Mouse (Mus musculus): ENCODE measurements at regions not wholly inside any gene's neighbourhood (a gene's known extent, or its start where the extent isn't known, plus 50 kb on each side); places are given as distances from the start of the nearest gene placed in this dataset.
A peak's percentile ranks its signal among the peaks of the same experiment; 100 is the strongest.

DNA sequence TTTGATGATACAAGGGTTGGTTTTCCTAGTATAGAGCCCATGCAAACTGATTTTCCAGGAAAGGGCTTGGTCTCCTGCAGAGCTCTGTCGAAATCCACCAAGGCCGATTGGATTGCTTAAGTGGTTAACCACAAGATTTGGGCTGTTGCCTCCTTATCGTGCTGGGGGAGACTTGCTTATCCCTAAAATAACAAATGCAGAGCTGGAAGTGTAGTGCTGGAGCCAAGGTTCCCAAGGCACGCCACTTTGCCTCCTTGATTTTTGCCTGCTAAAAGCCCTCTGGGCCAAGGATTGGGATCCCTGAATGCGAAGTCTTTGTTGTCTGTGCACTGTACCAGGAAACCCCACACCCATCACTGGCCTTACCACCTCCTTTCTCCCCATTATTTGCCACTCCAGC is 52.8 kb upstream of the Tmem178 start:
- peak; percentile 34 for DNase-seq (ENCODE audit: low spot score)

DNA sequence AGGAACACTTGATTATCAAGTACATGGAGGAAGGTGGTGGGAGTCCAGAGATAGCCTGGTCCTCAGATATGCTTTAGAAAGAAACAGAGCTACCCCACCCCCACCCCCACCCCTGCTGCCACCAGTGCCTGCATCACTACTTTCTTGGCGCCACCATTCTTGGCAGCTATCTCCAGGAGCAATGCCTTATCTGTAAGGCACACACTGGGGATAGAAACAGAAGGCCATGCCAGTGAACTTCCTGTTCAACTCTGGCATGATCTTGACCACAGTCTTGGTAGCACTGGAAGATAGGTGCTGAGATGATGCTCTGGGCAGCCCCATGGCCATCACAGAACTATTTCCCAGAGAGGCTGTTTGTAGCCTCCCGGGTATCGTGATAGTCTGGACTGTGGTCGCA is 55.3 kb upstream of the Tmem178 start:
- intact Hi-C loops (cut with DNase I): no loop called here
- DNase-seq (ENCODE audit: low spot score): no peak

More for the DNA sequence above, 52.8 kb upstream of the Tmem178 start:
- intact Hi-C loops (cut with DNase I): no loop called here

DNA sequence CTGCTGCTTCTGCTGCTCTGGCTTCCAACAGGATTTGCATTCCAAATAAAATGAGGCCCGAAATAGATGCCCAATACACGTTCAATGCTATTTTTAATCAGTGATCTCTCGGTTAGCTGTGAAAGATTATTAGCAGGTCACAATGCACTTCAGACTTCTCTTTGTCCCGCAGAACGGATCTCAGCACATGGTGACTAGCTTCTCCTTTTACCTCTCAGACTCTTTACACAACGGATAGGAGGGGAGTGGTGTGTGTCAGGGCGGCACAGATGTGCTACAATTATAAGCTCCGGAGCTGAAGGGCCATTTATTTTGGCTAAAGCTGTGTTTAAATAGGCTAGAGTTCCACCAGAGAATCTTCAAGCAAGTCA is 56.7 kb upstream of the Tmem178 start:
- intact Hi-C loops (cut with DNase I): no loop called here
- DNase-seq (ENCODE audit: low spot score): no peak

DNA sequence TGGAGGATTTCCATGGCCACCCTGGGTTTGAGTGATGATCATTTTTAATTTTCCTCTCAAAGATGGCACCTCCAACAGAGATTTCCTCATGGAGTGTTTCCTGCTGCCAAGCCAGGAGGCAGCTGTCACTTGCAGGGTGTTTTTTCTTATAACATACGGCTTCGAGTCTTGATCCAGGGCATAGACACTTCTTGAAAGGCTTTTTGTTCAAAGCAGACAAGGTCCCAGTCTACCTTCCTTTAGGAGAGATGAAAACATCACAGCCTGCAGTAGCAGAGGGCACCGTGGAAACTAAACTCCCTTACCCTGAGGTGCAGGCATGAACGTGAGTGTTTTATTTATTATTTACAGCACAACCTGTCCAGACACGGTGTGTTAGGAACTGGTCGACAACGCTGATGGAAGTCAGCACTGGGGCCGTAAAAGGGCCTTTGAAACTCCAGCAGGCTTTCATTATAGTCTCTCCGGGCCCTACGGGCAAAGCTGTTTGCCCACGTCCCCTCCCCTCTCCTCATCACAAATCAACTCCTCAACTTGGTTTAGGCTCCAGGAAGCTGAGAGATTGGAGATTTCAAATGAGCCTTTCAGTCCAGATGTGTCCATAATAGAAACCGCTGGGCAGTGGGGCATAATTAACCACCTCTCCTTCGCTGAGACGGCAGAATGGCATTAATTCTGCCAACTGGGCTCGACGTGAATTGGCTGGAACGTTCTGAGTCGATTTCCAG is 57.2 kb upstream of the Tmem178 start:
- DNase-seq (ENCODE audit: low spot score): no peak
- intact Hi-C loops (cut with DNase I): no loop called here

DNA sequence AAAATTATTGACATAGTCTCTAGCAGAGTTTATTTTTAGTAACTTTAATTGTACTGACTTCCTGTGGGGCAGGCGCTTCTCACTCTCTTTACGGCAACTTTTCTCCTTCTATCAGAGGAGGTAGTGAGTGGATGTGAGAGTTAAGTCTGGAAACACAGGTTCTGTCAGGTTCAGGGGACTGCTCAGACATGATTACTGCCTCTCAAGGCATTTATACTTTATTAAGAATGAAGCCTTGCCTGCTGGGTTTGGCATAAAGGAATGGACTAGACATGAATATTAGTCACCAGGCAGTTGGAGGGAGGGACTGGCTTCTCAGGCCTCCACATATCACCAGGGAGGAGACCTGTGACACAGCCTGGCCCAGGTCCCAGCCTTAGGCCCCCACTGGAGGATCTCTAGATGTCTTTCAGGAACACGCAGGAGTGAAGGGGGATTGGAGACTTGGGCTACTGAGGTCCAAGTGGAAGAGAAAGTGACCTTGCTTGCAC is 58.2 kb upstream of the Tmem178 start:
- no peak for DNase-seq (ENCODE audit: low spot score)
- intact Hi-C loops (cut with DNase I): no loop called here

DNA sequence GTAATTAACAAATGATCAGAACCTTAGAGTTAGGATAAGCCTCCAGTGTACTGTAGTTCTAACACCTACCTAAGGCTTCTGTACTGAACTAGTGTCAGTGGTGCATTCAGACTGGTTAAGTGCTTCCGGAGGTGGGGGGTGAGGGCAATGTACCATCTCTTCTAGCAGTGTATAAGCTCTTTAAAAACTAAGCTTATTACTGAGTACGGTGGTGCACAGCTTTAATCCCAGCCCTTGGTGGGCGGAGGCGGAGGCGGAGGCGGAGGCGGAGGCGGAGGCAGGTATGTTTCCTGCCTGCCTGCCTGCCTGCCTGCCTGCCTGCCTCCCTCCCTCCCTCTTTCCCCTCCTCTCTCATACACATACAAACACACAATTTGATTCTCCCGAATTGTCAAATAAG is 58.7 kb upstream of the Tmem178 start:
- no peak for DNase-seq (ENCODE audit: low spot score)
- intact Hi-C loops (cut with DNase I): no loop called here

DNA sequence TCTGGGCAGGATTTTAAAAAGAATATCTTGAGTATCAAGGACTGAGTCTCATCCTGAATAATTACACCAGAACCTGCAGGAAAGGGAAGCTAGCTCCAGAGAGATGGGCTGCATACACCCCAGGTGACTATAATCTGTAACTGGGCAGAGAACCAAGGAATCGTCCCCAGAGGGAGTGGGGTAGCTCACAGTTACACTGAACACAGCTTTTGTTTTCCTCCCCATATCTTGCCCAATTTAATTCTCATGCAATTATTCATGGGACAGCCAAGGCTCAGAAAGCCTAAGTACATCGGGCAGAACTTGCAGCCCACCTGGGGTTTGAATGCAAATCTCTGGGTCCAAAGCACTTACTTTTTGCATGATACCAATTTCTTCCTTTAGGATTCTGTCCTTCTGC is 59.5 kb upstream of the Tmem178 start:
- intact Hi-C loops (cut with DNase I): loop anchor here (5.0 kb wide), 1 partner anchor 38 kb away; no protein-coding TSS in a partner anchor

DNA sequence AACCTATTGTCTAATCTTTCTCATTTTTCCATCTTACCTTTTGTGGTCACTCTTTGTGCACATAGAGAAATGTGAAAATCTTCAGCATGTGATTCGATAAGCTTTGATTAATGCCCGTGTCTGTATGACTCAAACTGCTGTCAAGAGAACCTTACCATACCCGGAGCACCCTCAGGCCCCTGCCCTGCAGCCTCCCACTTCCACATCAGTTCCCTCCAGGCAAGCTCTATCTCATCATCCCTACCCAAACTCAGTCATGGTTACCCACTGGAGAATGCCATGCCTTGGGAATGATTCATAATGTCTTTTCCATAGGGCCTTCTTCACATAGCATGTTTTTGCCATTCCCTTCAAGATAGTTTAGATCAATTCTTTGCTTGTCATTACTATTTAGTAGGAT is 62.0 kb upstream of the Tmem178 start:
- no peak for DNase-seq (ENCODE audit: low spot score)
- intact Hi-C loops (cut with DNase I): loop anchor here (5.0 kb wide), 1 partner anchor 35 kb away; no protein-coding TSS in a partner anchor

More for the DNA sequence above, 59.5 kb upstream of the Tmem178 start:
- no peak for DNase-seq (ENCODE audit: low spot score)

DNA sequence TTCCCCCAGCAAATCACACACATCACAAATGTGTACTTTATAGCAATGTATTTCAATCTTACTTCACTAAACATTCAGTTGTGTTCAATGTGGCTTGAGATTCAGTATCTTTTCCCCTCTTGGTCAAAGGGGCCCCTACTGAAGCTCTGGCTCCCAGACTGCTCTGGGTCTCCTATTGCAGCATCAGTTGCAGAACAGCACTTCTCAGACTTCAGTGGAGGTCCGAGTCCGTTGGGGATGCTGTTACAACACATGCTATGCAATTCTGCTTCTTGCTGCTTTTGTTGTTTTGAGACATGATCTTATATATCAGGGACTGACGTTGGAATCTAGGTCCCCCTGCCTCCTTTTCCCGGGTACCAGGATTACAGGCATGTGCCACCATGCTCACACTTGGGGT is 64.1 kb upstream of the Tmem178 start:
- DNase-seq (ENCODE audit: low spot score): no peak
- intact Hi-C loops (cut with DNase I): loop anchor here (5.0 kb wide), 1 partner anchor 33 kb away; no protein-coding TSS in a partner anchor

DNA sequence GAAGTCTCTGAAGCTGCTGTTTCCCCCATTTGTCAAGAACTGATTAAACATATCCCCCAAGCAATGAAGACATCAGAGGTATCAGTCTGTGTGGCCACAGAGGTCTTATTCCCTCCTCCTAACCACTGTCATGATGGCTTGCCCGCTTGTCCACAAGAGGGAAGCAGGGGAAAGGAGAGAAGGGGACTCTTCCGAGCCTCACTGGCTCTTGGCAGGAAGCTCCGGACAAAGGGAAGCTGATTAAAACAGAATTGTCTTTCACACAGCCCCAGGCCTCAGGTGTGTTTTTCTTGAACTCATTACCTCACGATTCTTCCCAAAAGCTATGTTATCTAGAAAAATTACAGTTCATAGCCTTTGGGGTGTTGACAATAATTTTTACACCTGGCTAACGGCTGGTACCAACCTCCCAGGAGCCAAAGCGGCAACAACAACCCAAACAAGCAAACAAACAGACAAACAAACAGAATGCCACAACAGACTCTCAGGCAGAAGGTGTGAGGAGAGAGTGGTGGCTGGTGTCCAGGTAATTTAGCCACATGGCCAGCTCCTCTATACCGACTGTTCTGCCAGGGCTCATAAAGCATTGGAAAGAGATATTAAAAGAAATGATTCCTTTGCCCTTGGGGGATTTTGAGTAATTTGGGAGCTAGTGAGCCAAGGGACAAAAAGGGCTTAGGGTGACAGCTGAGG is 68.9 kb upstream of the Tmem178 start:
- DNase-seq (ENCODE audit: low spot score): no peak

DNA sequence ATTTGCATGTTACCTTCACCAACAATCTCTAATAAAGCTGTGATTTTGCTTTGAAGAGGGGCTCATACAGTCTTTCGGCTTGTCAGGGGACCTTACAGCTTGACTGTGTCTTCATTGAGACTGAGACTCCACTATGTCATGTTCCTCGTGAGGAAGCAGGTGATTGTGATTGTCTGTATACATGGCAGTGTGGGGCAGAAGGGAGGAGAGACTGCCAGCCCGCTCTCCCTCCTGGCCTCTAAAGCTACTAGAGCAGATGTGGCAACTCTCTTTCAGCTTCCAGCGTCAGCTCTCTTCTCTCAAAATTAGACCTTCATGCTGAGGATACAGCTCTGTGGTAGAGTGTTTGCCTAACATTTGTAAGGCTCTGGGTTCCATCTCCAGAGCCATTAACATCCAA is 73.5 kb upstream of the Tmem178 start:
- DNase-seq (ENCODE audit: low spot score): no peak
- intact Hi-C loops (cut with DNase I): no loop called here

More for the DNA sequence above, 68.9 kb upstream of the Tmem178 start:
- intact Hi-C loops (cut with DNase I): loop anchor here (5.0 kb wide), 1 partner anchor 47 kb away; no protein-coding TSS in a partner anchor

DNA sequence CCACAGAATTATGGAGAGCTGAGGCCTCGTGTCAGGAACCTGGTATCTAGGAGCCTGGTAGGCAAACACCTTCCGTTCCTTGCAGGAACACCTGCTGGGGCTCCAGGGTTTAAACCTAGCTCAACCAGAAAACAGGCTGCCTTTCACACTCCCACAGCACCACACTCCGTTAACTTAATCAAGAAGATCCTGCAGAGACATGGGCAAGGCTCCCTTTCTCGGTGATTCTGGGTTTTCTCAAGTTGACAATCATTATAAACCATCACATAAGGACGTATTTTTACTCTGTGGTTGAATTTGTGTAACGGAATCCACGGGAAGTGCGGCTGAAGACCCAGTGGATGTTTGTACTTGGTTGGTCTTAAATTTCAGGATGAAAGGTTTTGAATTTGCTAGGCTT is 82.1 kb upstream of the Tmem178 start:
- no peak for DNase-seq (ENCODE audit: low spot score)
- intact Hi-C loops (cut with DNase I): no loop called here

DNA sequence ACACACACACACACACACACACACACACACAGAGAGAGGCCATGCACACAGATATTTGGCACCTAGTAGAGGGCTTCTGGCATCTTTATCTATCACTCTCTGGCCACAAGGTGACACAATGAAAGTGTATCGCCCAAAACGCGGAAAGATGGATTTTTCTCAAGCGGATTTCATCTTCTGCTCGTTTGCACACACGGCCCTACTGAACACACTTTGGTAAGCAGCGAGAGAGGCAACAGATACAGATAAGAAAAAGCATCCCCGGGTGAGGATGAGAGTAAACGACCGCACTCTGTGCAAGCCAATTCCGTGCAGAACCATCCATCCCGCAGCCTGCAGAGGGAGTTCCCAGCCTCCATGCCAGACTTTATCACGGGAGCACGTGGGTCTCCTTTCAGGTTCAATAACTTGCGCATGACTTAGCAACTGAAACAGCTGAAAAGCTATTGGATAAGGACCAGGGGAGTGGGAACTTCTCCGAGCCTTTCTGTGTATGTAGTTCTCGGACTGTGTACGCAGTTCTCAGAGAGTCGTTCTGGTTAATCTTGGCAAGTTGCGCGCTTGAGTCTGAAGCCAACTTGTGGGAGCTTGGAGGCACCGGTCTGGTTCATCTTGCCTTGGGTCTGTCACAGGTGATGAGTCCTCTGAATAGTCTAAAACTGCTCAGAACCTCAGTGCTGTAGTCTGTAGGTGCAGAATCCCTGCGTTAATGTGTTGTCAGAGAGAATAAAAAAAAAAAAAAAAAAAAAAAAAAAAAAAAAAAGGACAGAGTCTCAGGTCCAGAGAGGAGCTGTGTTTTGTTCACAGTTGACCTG is 97.2 kb upstream of the Tmem178 start:
- DNase-seq (ENCODE audit: low spot score): no peak
- intact Hi-C loops (cut with DNase I): loop anchor here (5.0 kb wide), 1 partner anchor 35 kb away; no protein-coding TSS in a partner anchor

DNA sequence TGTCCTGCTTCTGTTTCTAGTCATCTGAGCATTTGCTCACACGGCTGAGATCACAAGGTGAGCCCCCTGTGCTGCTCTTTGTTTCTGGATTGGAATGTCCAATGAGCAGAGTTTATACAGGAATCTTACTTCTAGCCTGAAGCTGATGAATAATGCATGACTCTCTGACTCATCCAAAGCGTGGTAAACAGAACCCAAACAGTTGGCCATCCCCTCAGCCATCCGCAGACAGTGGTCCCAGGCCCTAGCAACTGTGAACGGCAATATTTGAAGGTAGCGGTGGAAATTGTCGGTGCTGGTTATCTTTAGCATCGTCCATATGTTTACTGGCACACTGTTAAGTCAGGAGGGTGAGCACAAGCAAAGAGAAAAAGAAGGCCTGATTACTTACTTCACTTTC is 99.1 kb upstream of the Tmem178 start:
- intact Hi-C loops (cut with DNase I): loop anchor here (5.0 kb wide), 1 partner anchor 37 kb away; no protein-coding TSS in a partner anchor
- no peak for DNase-seq (ENCODE audit: low spot score)

DNA sequence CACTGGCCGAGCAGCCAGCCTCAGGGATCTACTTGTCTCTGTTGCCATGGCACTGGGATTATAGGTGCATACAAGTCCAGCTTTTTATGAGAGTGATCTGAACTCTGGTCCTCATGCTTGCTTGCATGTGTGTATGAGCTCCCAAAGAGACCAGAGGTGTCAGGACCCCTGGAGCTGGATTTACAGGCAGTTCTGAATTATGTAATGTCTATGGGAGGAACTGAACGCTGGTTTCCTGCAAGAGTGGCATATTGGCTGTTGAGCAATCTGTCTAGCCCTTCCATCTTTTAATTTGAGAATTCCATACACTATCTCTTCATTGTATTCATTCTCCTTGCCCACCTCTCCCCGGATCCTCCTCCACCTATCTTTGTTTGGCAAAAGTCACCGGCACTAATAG is 102.5 kb upstream of the Tmem178 start:
- intact Hi-C loops (cut with DNase I): no loop called here

DNA sequence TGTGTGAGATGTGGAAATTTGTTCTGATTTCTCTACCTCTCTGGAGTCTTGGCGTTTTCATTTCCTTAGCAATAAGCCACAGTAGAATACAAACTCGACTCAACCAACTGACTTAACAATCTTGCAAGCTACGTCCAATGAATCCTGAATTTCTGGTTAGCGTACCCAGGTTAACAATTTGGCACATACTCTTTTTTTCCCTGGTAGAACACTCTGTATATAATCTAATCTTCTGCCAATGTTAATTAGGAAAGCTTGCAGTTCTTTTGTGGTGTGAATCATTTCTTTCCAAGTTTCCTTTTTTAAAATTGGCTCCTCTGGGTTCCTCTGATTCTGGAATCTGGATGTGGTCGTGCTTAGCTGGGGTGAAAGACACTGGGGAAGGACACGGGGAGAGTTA is 103.5 kb upstream of the Tmem178 start:
- no peak for DNase-seq (ENCODE audit: low spot score)
- intact Hi-C loops (cut with DNase I): no loop called here

More for the DNA sequence above, 102.5 kb upstream of the Tmem178 start:
- DNase-seq (ENCODE audit: low spot score): no peak

DNA sequence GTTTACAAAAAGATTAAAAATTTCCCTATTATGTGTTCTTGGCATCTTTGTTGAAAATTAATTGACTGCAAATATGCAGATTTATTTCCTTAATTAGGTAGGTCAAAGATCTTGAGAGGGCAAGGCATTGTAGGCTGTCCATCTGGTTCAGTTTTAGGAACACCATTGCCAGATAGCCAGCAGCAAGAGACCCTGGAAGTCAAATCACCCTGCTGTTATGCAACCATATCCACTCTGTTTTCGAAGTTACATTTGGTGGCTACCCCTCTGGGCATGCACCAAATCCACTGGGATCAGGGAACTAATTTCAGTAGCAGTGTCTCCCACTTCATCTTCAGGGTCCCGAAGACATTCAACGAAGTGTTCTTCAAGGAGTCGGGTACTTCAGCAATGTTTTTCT is 104.0 kb upstream of the Tmem178 start:
- intact Hi-C loops (cut with DNase I): no loop called here
- no peak for DNase-seq (ENCODE audit: low spot score)

DNA sequence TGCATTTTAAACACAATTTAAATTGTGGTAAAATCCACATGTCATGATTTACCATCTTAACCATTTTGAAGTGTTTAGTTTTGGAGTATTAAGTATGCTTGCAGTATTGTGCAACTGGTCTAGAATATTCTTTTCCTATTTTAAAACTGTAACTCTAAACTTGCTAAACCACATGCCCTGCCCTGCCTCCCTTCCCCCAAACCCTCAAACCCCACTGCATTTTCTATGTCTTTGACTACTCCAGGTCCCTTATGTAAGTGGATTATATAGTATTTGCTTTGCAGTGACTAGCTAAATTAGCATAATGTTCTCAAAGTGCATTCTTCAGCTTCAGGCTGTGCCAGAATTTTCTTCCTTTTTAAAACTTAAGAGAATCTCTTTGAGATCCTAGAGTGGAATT is 106.4 kb upstream of the Map4k3 start:
- intact Hi-C loops (cut with DNase I): no loop called here

DNA sequence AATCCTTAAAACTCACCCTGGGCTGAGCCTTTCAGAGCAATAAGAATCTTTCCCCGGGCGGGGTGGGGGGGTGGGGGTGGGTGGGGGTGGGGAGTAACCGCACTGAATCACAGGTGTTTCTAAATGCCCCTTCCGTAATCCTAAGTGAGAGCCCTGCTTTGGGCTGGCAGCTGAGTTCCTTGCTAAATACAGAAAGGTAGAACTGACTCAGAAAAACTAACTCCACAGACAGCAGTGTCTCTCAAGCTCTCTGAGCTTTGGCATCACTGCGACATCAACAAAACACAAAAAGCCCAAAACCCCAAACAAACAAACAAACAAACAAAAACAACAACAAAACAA is 105.9 kb upstream of the Map4k3 start:
- intact Hi-C loops (cut with DNase I): no loop called here
- no peak for DNase-seq (ENCODE audit: low spot score)

More for the DNA sequence above, 106.4 kb upstream of the Map4k3 start:
- no peak for DNase-seq (ENCODE audit: low spot score)

DNA sequence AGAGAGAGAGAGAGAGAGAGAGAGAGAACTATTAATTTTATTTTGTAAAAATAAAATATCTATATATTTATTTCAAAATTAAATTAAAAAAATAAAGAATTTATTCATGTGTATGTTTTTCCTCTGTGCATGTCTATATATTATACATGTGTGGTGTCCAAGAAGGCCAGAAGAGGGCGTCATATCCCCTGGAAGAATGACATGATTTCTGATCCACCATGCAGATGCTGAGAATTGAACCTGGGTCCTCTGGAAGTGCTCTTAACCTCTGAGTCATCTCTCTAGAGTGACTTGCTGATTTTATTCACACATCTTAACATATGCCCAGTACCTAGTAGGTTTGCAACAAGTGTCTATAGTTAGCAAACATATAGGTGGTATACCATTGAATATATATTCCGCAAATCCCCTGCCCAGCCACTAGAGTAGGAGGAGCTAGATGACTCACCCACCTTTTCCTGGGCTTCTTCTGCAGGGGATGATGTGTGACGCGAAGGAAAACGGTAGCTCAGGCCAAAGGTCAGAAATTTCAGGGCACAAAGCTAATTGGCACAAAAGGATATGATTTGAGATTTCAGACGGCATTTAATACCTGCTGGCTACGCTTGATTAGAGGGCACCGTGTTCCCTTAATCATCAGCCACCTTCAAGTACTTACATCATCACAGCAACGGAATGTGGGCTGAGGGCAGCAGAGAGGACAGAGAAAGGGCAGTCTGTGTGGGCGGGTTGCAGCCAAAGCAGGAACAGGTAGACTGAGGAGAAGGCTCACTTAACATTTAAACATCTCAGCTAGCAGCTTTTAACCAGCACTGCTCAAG is 105.3 kb upstream of the Map4k3 start:
- intact Hi-C loops (cut with DNase I): no loop called here
- DNase-seq (ENCODE audit: low spot score): no peak
